Mouse (Mus musculus): ENCODE data around the gene Obsl1. TPM values are rescaled to one million over a fixed set of nuclear protein-coding genes. Genes with fewer than 3 reads are reported as not detected.

Gene Obsl1
- total and polyA plus RNA-seq, 3 experiments, result 0.47 to 0.84 TPM; not detected in 1

DNA sequence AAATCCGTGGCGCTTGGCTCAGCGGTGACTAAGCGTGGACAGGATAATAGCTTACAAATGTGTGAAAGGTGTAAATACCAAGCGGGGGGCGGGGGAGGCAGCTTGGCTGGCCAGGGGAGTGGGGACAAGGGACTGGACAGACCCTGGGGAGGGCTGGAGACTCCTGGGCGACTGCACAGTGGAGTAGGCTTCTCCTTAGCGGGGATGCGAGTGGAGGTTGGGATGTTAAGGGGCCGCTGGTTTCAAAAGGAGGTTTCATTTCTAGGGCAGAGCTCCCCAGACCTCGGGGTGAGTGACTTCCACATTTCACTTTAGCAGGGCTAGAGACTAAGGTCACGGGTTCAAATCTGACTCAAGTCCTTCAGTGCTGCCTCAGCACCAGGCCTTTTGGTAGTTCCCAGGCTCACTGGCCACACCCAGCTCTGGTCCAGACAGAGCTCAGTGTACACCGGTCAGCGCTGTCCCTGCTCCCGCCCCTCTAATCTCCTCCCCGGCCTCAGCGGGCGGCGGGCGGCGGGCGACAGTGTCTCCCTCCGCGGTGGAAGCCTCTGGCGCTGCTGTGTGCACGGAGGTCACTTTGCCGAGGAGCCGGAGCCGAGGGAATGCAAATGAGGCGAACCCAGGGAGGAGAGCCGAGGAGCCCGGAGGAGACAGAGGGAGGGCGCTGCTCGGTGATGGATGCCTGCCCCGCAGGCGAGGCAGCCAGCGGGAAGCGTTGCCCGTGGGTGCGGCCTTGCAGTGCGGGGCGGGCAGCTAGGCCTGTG, 48.0 kb downstream of the Obsl1 start:
- no peak for DNase-seq (ENCODE audit: extremely low read depth)
- no peak overlapping the region for H3K27ac ChIP-seq (ENCODE audit: insufficient read depth, low read depth)
- H3K4me2 ChIP-seq (ENCODE audit: insufficient read depth, low read depth, poor library complexity, severe bottlenecking), result peak overlapping the region; percentile 73; the same call in 1 of the 2 replicates
- H3K36me3 ChIP-seq (replicated peaks in 1 of 2; ENCODE audit: control insufficient read depth in 1 of 2, insufficient read depth in 1 of 2, low read length in 1 of 2), result no peaks in the 10 kb centered on the region
- dilution Hi-C loops (cut with MboI; ENCODE audit: extremely low pct_ligation_motif_present, extremely low pct_unique_long_range_greater_than_20kb, low sequenced_read_pairs), result no loop called here
- in situ Hi-C loops (cut with MboI; ENCODE audit: low pct_ligation_motif_present, low pct_unique_long_range_greater_than_20kb, low sequenced_read_pairs), result loop anchor here (25.0 kb wide), 1 partner anchor 521 kb away; the partner anchor contains the start of gene Cfap65
- H3K9ac ChIP-seq (ENCODE audit: insufficient read depth, low read depth), result no peak overlapping the region
- H3K4me1 ChIP-seq (ENCODE audit: control insufficient read depth in 1 of 2, insufficient read depth in 2 of 2), result peaks cover 0 to 5% of the 10 kb centered on the region in 2 experiments; a peak in 1 of 4 replicates
- H3K4me3 ChIP-seq (replicated peaks in 1 of 3; ENCODE audit: low read depth in 2 of 3, low read length in 2 of 3, poor library complexity in 1 of 3), result peak overlapping the region in 1 of 3 experiments; percentile 11
- no peak for TF ChIP-seq CHD1 (IDR thresholded peaks at IDR 0.05; ENCODE audit: low read depth, low read length)
- no peak for TF ChIP-seq ZC3H11A (IDR thresholded peaks at IDR 0.05; ENCODE audit: low read depth, low read length)
- no peak for TF ChIP-seq UBTF (IDR thresholded peaks at IDR 0.05; ENCODE audit: low read depth, low read length)
- no peak for TF ChIP-seq KAT2A (IDR thresholded peaks at IDR 0.05; ENCODE audit: insufficient replicate concordance, low read length)
- TF ChIP-seq ZMIZ1 (IDR thresholded peaks at IDR 0.05; ENCODE audit: low read depth, low read length), result no peak
- no peak for TF ChIP-seq NELFE (IDR thresholded peaks at IDR 0.05; ENCODE audit: low read depth, low read length)
- TF ChIP-seq ELF1 (IDR thresholded peaks at IDR 0.05; ENCODE audit: low read depth, low read length), result no peak
- TF ChIP-seq TBP (conservative IDR thresholded peaks at IDR 0.05; ENCODE audit: low read depth, low read length), result no peak
- no peak for TF ChIP-seq MYC (IDR thresholded peaks at IDR 0.05; ENCODE audit: low read depth, low read length)
- TF ChIP-seq SMC3 (IDR thresholded peaks at IDR 0.05; ENCODE audit: low read depth, low read length), result no peak
- no peak for TF ChIP-seq PAX5 (IDR thresholded peaks at IDR 0.05; ENCODE audit: low read length)
- no peak for TF ChIP-seq ETS1 (conservative IDR thresholded peaks at IDR 0.05; ENCODE audit: low read depth, low read length)
- no peak for TF ChIP-seq SIN3A (IDR thresholded peaks at IDR 0.05; ENCODE audit: low read length)
- TF ChIP-seq E2F4 (IDR thresholded peaks at IDR 0.05; ENCODE audit: insufficient replicate concordance, low read depth, low read length), result no peak
- no peak for TF ChIP-seq MXI1 (IDR thresholded peaks at IDR 0.05; ENCODE audit: low read depth, low read length)
- TF ChIP-seq CTCF (conservative IDR thresholded peaks at IDR 0.05 in 1 of 2, IDR thresholded peaks at IDR 0.05 in 1 of 2; ENCODE audit: low read depth in 2 of 2, low read length in 2 of 2), result no peak
- TF ChIP-seq USF1 (IDR thresholded peaks at IDR 0.05; ENCODE audit: low read depth, low read length), result no peak
- no peak for TF ChIP-seq MEF2A (IDR thresholded peaks at IDR 0.05; ENCODE audit: borderline replicate concordance, low read depth, low read length)
- H3K27me3 ChIP-seq (replicated peaks), result peaks cover 62% of the 10 kb centered on the region
- no peaks in the 10 kb centered on the region for H3K9me3 ChIP-seq (replicated peaks; ENCODE audit: low read length)
- H3K79me2 ChIP-seq (replicated peaks; ENCODE audit: control insufficient read depth, extremely low read depth, insufficient read depth, poor library complexity, severe bottlenecking), result no peaks in the 10 kb centered on the region

DNA sequence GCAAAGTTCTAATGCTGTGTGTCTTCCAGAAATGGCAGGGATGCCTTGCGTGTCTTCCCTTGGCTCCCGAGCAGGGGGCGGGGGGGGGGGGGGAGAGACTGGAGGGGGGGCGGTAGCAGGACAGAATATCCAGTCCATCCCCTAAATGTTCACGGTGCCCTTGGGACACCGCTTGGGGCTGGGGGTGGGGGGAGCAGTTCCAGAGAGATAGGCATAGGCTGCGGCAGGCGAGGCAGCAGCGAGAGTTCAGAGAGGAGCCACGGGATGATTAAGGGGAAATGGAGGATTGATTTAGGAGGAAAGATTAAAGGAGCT, 48.6 kb downstream of the Obsl1 start:
- H3K36me3 ChIP-seq (replicated peaks in 1 of 2; ENCODE audit: control insufficient read depth in 1 of 2, insufficient read depth in 1 of 2, low read length in 1 of 2), result no peaks in the 10 kb centered on the region
- H3K9ac ChIP-seq (ENCODE audit: insufficient read depth, low read depth), result no peak overlapping the region
- H3K79me2 ChIP-seq (replicated peaks; ENCODE audit: control insufficient read depth, extremely low read depth, insufficient read depth, poor library complexity, severe bottlenecking), result no peaks in the 10 kb centered on the region
- no peak overlapping the region for H3K27ac ChIP-seq (ENCODE audit: insufficient read depth, low read depth)
- H3K4me3 ChIP-seq (replicated peaks in 1 of 3; ENCODE audit: low read depth in 2 of 3, low read length in 2 of 3, poor library complexity in 1 of 3), result no peak overlapping the region
- in situ Hi-C loops (cut with MboI; ENCODE audit: low pct_ligation_motif_present, low pct_unique_long_range_greater_than_20kb, low sequenced_read_pairs), result loop anchor here (25.0 kb wide), 1 partner anchor 520 kb away; the partner anchor contains the start of gene Cfap65
- peaks cover 0 to 5% of the 10 kb centered on the region in 2 experiments; a peak in 1 of 4 replicates for H3K4me1 ChIP-seq (ENCODE audit: control insufficient read depth in 1 of 2, insufficient read depth in 2 of 2)
- H3K4me2 ChIP-seq (ENCODE audit: insufficient read depth, low read depth, poor library complexity, severe bottlenecking), result no peak overlapping the region
- dilution Hi-C loops (cut with MboI; ENCODE audit: extremely low pct_ligation_motif_present, extremely low pct_unique_long_range_greater_than_20kb, low sequenced_read_pairs), result no loop called here
- TF ChIP-seq CTCF (conservative IDR thresholded peaks at IDR 0.05 in 1 of 2, IDR thresholded peaks at IDR 0.05 in 1 of 2; ENCODE audit: low read depth in 2 of 2, low read length in 2 of 2) (no peak), JUN (IDR thresholded peaks at IDR 0.05; ENCODE audit: insufficient read depth, low read depth, low read length) (no peak), MAFK (IDR thresholded peaks at IDR 0.05; ENCODE audit: insufficient replicate concordance, low read length) (no peak), JUND (conservative IDR thresholded peaks at IDR 0.05; ENCODE audit: low read depth, low read length) (no peak), SMC3 (IDR thresholded peaks at IDR 0.05; ENCODE audit: low read depth, low read length) (no peak), ELF1 (IDR thresholded peaks at IDR 0.05; ENCODE audit: low read depth, low read length) (no peak), TBP (conservative IDR thresholded peaks at IDR 0.05; ENCODE audit: low read depth, low read length) (no peak), GABPA (IDR thresholded peaks at IDR 0.05; ENCODE audit: insufficient replicate concordance, low read depth, low read length) (no peak)
- DNase-seq (ENCODE audit: extremely low read depth), result no peak
- no peaks in the 10 kb centered on the region for H3K9me3 ChIP-seq (replicated peaks; ENCODE audit: low read length)
- peaks cover 68% of the 10 kb centered on the region for H3K27me3 ChIP-seq (replicated peaks)
